Mouse (Mus musculus): ENCODE data around the gene Lrrc72.
"Not testable (repeated sequence)": the region's sequence is repeated elsewhere in the genome, so short reads cannot be mapped to it uniquely, and the experiment has no call there.

Lrrc72 gene

GRCm38 (mm10) chr12:36253298-36253697 is at the start of gene Lrrc72:
Lrrc72 (minus strand) TSS chr12:36253398.
- no peak for ATAC-seq (ENCODE audit: insufficient number of reproducible peaks, low FRiP score, low TSS enrichment)

GRCm38 (mm10) chr12:36302326-36302725 is 49.1 kb upstream of the Lrrc72 start:
- no peak for ATAC-seq (ENCODE audit: insufficient number of reproducible peaks, low FRiP score, low TSS enrichment)

GRCm38 (mm10) chr12:36291346-36291745 is 38.1 kb upstream of the Lrrc72 start:
- ATAC-seq (ENCODE audit: insufficient number of reproducible peaks, low FRiP score, low TSS enrichment), result no peak

GRCm38 (mm10) chr12:36290465-36290864 is 37.3 kb upstream of the Lrrc72 start:
- no peak for ATAC-seq (ENCODE audit: insufficient number of reproducible peaks, low FRiP score, low TSS enrichment)

GRCm38 (mm10) chr12:36289634-36290033 is 36.4 kb upstream of the Lrrc72 start:
- ATAC-seq (ENCODE audit: insufficient number of reproducible peaks, low FRiP score, low TSS enrichment), result peak; percentile 89; the same call in 1 of the 2 replicates

GRCm38 (mm10) chr12:36274823-36275222 is 21.6 kb upstream of the Lrrc72 start:
- no peak for ATAC-seq (ENCODE audit: insufficient number of reproducible peaks, low FRiP score, low TSS enrichment)

- ATAC-seq (ENCODE audit: insufficient number of reproducible peaks, low FRiP score, low TSS enrichment), result no peak
These were observed 14.6 kb upstream of the Lrrc72 start for GRCm38 (mm10) chr12:36267670-36268246.

GRCm38 (mm10) chr12:36262116-36262721 is 9.0 kb upstream of the Lrrc72 start:
- no peak for ATAC-seq (ENCODE audit: insufficient number of reproducible peaks, low FRiP score, low TSS enrichment)

GRCm38 (mm10) chr12:36255413-36255812 is 2.2 kb upstream of the Lrrc72 start:
- no peak for ATAC-seq (ENCODE audit: insufficient number of reproducible peaks, low FRiP score, low TSS enrichment)

- no peak for ATAC-seq (ENCODE audit: insufficient number of reproducible peaks, low FRiP score, low TSS enrichment)
These were observed 12.0 kb downstream of the Lrrc72 start for GRCm38 (mm10) chr12:36241171-36241570.

- ATAC-seq (ENCODE audit: insufficient number of reproducible peaks, low FRiP score, low TSS enrichment), result no peak
These were observed 21.8 kb downstream of the Lrrc72 start for GRCm38 (mm10) chr12:36231386-36231785.

- no peak for ATAC-seq (ENCODE audit: insufficient number of reproducible peaks, low FRiP score, low TSS enrichment)
These were observed 28.8 kb downstream of the Lrrc72 start for GRCm38 (mm10) chr12:36224392-36224791.

- ATAC-seq (ENCODE audit: insufficient number of reproducible peaks, low FRiP score, low TSS enrichment), result no peak
These were observed 36.3 kb downstream of the Lrrc72 start for GRCm38 (mm10) chr12:36216905-36217304.

GRCm38 (mm10) chr12:36216230-36216629 is 37.0 kb downstream of the Lrrc72 start:
- ATAC-seq (ENCODE audit: insufficient number of reproducible peaks, low FRiP score, low TSS enrichment), result no peak

GRCm38 (mm10) chr12:36215149-36215480 is 38.1 kb downstream of the Lrrc72 start:
- no peak for ATAC-seq (ENCODE audit: insufficient number of reproducible peaks, low FRiP score, low TSS enrichment)

GRCm38 (mm10) chr12:36214389-36215148 is 38.6 kb downstream of the Lrrc72 start:
- ATAC-seq (ENCODE audit: insufficient number of reproducible peaks, low FRiP score, low TSS enrichment), result no peak

GRCm38 (mm10) chr12:36210096-36210495 is 43.1 kb downstream of the Lrrc72 start:
- no peak for ATAC-seq (ENCODE audit: insufficient number of reproducible peaks, low FRiP score, low TSS enrichment)

- ATAC-seq (ENCODE audit: insufficient number of reproducible peaks, low FRiP score, low TSS enrichment), result 0 out of 2 replicates have a peak, but pooled peaks have one; percentile 29
These were observed 44.7 kb downstream of the Lrrc72 start for GRCm38 (mm10) chr12:36208456-36208855.

- ATAC-seq (ENCODE audit: insufficient number of reproducible peaks, low FRiP score, low TSS enrichment), result no peak
These were observed 45.4 kb downstream of the Lrrc72 start for GRCm38 (mm10) chr12:36207800-36208148.

- ATAC-seq (ENCODE audit: insufficient number of reproducible peaks, low FRiP score, low TSS enrichment), result peak; percentile 58; the same call in 1 of the 2 replicates
These were observed 46.0 kb downstream of the Lrrc72 start for GRCm38 (mm10) chr12:36207072-36207799.

GRCm38 (mm10) chr12:36205579-36206119 is 47.5 kb downstream of the Lrrc72 start:
- ATAC-seq (ENCODE audit: insufficient number of reproducible peaks, low FRiP score, low TSS enrichment), result not testable (repeated sequence)

All from cerebellum, adult (tissue).